ENCODE assay signal across 8 mouse cellular contexts in genomic region chr8:11636324-11637057, GRCm38 (mm10). TPM values are rescaled to one million over a fixed set of nuclear protein-coding genes. Genes with fewer than 3 reads are reported as not detected.
DNase-seq lines count a peak whose midpoint lies in the region; ATAC-seq and TF ChIP-seq lines count a peak whose summit lies in the region.

No protein-coding gene starts in this region.

- peak overlapping the region; percentile 78 for H3K27ac ChIP-seq in cortical plate, adult 2 months (ENCODE audit: insufficient read depth, low read length)
- H3K27ac ChIP-seq in left cerebral cortex, adult 2 months: peak overlapping the region; percentile 96
- peak overlapping the region; percentile 62 for H3K27ac ChIP-seq in macrophage

- intact Hi-C loops in left cerebral cortex, adult 2 months (cut with DNase I): loop anchor here (5.0 kb wide), 1 partner anchor 66 kb away; the partner anchor contains the start of gene 1700016D06Rik

- H3K36me3 ChIP-seq in macrophage (ENCODE audit: inconsistent target): no peaks in the 10 kb centered on the region

- WGBS in macrophage (ENCODE audit: missing documents): 5% methylated on average over 30 of the region's 30 CpGs

- H3K4me3 ChIP-seq in cortical plate, adult 2 months (ENCODE audit: insufficient read depth, low read length): peak overlapping the region; percentile 80
- peak overlapping the region; percentile 100 for H3K4me3 ChIP-seq in left cerebral cortex, adult 2 months
- H3K4me3 ChIP-seq in macrophage (ENCODE audit: inconsistent target): peak overlapping the region; percentile 33

- H3K4me1 ChIP-seq in cortical plate, adult 2 months (ENCODE audit: control insufficient read depth, insufficient read depth, low read length): no peaks in the 10 kb centered on the region

- TF ChIP-seq CTCF in cortical plate, adult 2 months (IDR thresholded peaks at IDR 0.05; ENCODE audit: extremely low read depth, insufficient read depth, low read length): no peak
- TF ChIP-seq CTCF in left cerebral cortex, adult 2 months (IDR thresholded peaks at IDR 0.05): no peak

- peaks cover 33% of the 10 kb centered on the region for H3K79me2 ChIP-seq in macrophage (ENCODE audit: inconsistent target)

- peak; percentile 75 to 83 for DNase-seq in gastrocnemius, adult 8-10 months (ENCODE audit: low spot score in 2 of 2)
- DNase-seq in hindlimb bud, embryonic 11.5 days (ENCODE audit: extremely low spot score, low read depth, low spot score): peak; percentile 72
- peak; percentile 68 to 81 for DNase-seq in left cerebral cortex, adult 2 months (ENCODE audit: extremely low spot score in 1 of 2, low spot score in 2 of 2)
- peak; percentile 68 for DNase-seq in retina, postnatal 7 days (ENCODE audit: low read depth, low spot score)
- peak; percentile 74 to 82 for DNase-seq in urinary bladder, adult 18-20 months (ENCODE audit: low spot score in 2 of 2)

- no peak for TF ChIP-seq POLR2A in cortical plate, adult 2 months (IDR thresholded peaks at IDR 0.05; ENCODE audit: extremely low read depth, insufficient read depth, low read length)

- ATAC-seq in activated CD4-positive, CD25-positive, alpha-beta regulatory T cell, adult 4 months: peak; percentile 13

RNA-seq across cellular contexts. Expression of gene Ankrd10, which starts 0.9 kb away (rescaled TPM):
- 10 to 100 TPM; 51.8 to 54.2 TPM for polyA plus RNA-seq in activated CD4-positive, CD25-positive, alpha-beta regulatory T cell, adult 4 months (2017; shearing (Covaris generic))
- polyA plus RNA-seq in cortical plate, adult 2 months (2012; rRNA removed): 65.9 and 67.2 TPM in 2 replicates
- 10 to 100 TPM in 2 of 4 experiments, 1 to 10 TPM in 2; 9.1 to 13.0 (median 11.0) TPM for total RNA-seq in gastrocnemius, adult 8-10 months (2022)
- 10 to 100 TPM; 51.5 to 60.0 TPM for total RNA-seq in left cerebral cortex, adult 2 months (2021)
- 100 to 1,000 TPM in 2 of 26 experiments, 10 to 100 TPM in 24; 23.9 to 123 (median 69.8) TPM for total RNA-seq in macrophage (2018; cell fraction: chromatin; rRNA removed)
- 10 to 100 TPM in 2 of 26 experiments, 1 to 10 TPM in 24; 2.1 to 12.2 (median 5.8) TPM for total RNA-seq in macrophage (2018; cell fraction: cytosol; rRNA removed)
- 100 to 1,000 TPM in 1 of 26 experiments, 10 to 100 TPM in 25; 15.4 to 114 (median 45.7) TPM for total RNA-seq in macrophage (2018; cell fraction: nucleus; rRNA removed)
- 4.2 to 13.7 TPM (median 11.4 TPM) in 3 replicates for polyA plus RNA-seq in macrophage (2018)

Comparison
In these comparisons a context has a peak if more than half of its experiments do, and no peak if none do; other contexts are left out.
1. Peak in every context shown above with its lines: DNase-seq, ATAC-seq, H3K4me3 ChIP-seq and H3K27ac ChIP-seq.
2. H3K4me3 ChIP-seq: peak in every context shown above with its lines; median percentile 100 in left cerebral cortex, adult 2 months; 80 in cortical plate, adult 2 months; 33 in macrophage.